Mouse (Mus musculus): ENCODE measurements around the gene Gucy2c. TPM values are rescaled to one million over a fixed set of nuclear protein-coding genes. Genes with fewer than 3 reads are reported as not detected.

Gucy2c gene
- total RNA-seq, 1 experiment = 0.09 TPM

Other genes starting within 250 kb of the Gucy2c start
- 2.5 and 3.0 TPM in 2 replicates for gene Plbd1, start 119.8 kb downstream of the Gucy2c start, total RNA-seq (2012; rRNA removed)
- 70.5 and 110 TPM in 2 replicates for gene Hist4h4, start 22.6 kb upstream of the Gucy2c start, total RNA-seq (2012; rRNA removed)
- 185 and 274 TPM in 2 replicates for gene H2afj, start 26.5 kb upstream of the Gucy2c start, total RNA-seq (2012; rRNA removed)
- gene BC049715, start 45.9 kb upstream of the Gucy2c start, total RNA-seq (2012; rRNA removed) = 0.90 and 1.2 TPM in 2 replicates
- gene Wbp11, start 46.5 kb upstream of the Gucy2c start, total RNA-seq (2012; rRNA removed) = 33.5 and 41.7 TPM in 2 replicates
- not detected in 2 replicates for gene Smco3, start 53.7 kb upstream of the Gucy2c start, total RNA-seq (2012; rRNA removed)
- gene Art4, start 76.0 kb upstream of the Gucy2c start, total RNA-seq (2012; rRNA removed) = 0.32 TPM in 1 of 2 replicates, not detected in the other
- gene Mgp, start 94.1 kb upstream of the Gucy2c start, total RNA-seq (2012; rRNA removed) = not detected in 2 replicates
- gene Erp27, start 140.4 kb upstream of the Gucy2c start, total RNA-seq (2012; rRNA removed) = not detected in 2 replicates
- gene Pde6h, start 142.1 kb upstream of the Gucy2c start, total RNA-seq (2012; rRNA removed) = 0.45 TPM in 1 of 2 replicates, not detected in the other
- 6.7 and 20.9 TPM in 2 replicates for gene Arhgdib, start 160.1 kb upstream of the Gucy2c start, total RNA-seq (2012; rRNA removed)